Mouse (Mus musculus) CH12.LX (cell line): ENCODE results near the gene Pax1. TPM values are rescaled to one million over a fixed set of nuclear protein-coding genes. Genes with fewer than 3 reads are reported as not detected.
A peak's percentile ranks its signal among the peaks of the same experiment; 100 is the strongest.

Experiments
- DNase-seq: peaks from one replicate; pipeline ENCODE4 v3.0.0-alpha.2; 2013; ENCODE audit errors: extremely low read depth
- H3K27ac ChIP-seq: 2 replicates; pipeline ENCODE4 v1.5.1; 2012; ENCODE audit warnings: low read depth, mild to moderate bottlenecking, control low read depth, moderate library complexity; ENCODE audit not compliant: insufficient read depth
- H3K27me3 ChIP-seq: replicated peaks from 2 replicates; pipeline ENCODE3; 2012; ENCODE audit warnings: inconsistent platforms
- H3K36me3 ChIP-seq, 2 experiments: replicated peaks in 1 of 2; 2 replicates each; pipeline versions ENCODE3 to v1.6.1; 2012; ENCODE audit warnings: inconsistent platforms in 1 of 2, low read length in 1 of 2, mild to moderate bottlenecking in 1 of 2, mixed read lengths in 1 of 2, moderate library complexity in 1 of 2; ENCODE audit not compliant: control insufficient read depth in 1 of 2, insufficient read depth in 1 of 2
- H3K4me1 ChIP-seq, 2 experiments: 2 replicates each; pipeline ENCODE4 v1.6.1; 2012; ENCODE audit warnings: inconsistent platforms in 1 of 2, moderate library complexity in 1 of 2; ENCODE audit not compliant: insufficient read depth in 2 of 2, control insufficient read depth in 1 of 2
- H3K4me2 ChIP-seq: 2 replicates; pipeline ENCODE4 v1.6.1; 2012; ENCODE audit warnings: low read depth, mild to moderate bottlenecking, control low read depth; ENCODE audit not compliant: poor library complexity, insufficient read depth, severe bottlenecking
- H3K4me3 ChIP-seq, 3 experiments: fragments of 150-350 bp in 1 of 3; sonication (generic) in 1 of 3; replicated peaks in 1 of 3; 2 replicates each; pipeline versions ENCODE3 to v1.5.1; 2011 to 2012; ENCODE audit warnings: low read depth in 2 of 3, low read length in 2 of 3, mild to moderate bottlenecking in 2 of 3, moderate library complexity in 2 of 3, control low read depth in 1 of 3, improper control_type of control experiment in 1 of 3, inconsistent platforms in 1 of 3, mixed read lengths in 1 of 3; ENCODE audit not compliant: poor library complexity in 1 of 3
- H3K79me2 ChIP-seq: replicated peaks from 2 replicates; pipeline ENCODE4 v1.6.1; 2012; ENCODE audit warnings: mild to moderate bottlenecking, moderate library complexity; ENCODE audit not compliant: control insufficient read depth, poor library complexity, insufficient read depth, severe bottlenecking; ENCODE audit errors: extremely low read depth
- H3K9ac ChIP-seq: 2 replicates; pipeline ENCODE4 v1.6.1; 2012; ENCODE audit warnings: low read depth, mild to moderate bottlenecking, control low read depth, moderate library complexity; ENCODE audit not compliant: insufficient read depth
- H3K9me3 ChIP-seq: replicated peaks from 2 replicates; pipeline ENCODE3; 2012; ENCODE audit warnings: low read length, inconsistent platforms, mixed read lengths
- BHLHE40 ChIP-seq: IDR thresholded peaks from 2 replicates; pipeline ENCODE4 v1.6.1; 2011; ENCODE audit warnings: mild to moderate bottlenecking, low read depth, low read length, improper control_type of control experiment
- CHD1 ChIP-seq: IDR thresholded peaks from 2 replicates; pipeline ENCODE4 v1.6.1; 2012; ENCODE audit warnings: low read depth, low read length, improper control_type of control experiment, inconsistent platforms
- CHD2 ChIP-seq: IDR thresholded peaks from 2 replicates; pipeline ENCODE4 v1.6.1; 2011; ENCODE audit warnings: low read length, improper control_type of control experiment
- CTCF ChIP-seq, 2 experiments: IDR thresholded peaks in 1 of 2; conservative IDR thresholded peaks in 1 of 2; 2 replicates each; pipeline ENCODE4 v1.5.1; 2011 to 2012; ENCODE audit warnings: low read depth in 2 of 2, low read length in 2 of 2, improper control_type of control experiment in 1 of 2, inconsistent platforms in 1 of 2, mild to moderate bottlenecking in 1 of 2, moderate library complexity in 1 of 2
- ELF1 ChIP-seq: IDR thresholded peaks from 2 replicates; pipeline ENCODE4 v1.6.1; 2014; ENCODE audit warnings: low read depth, mild to moderate bottlenecking, inconsistent platforms, low read length, improper control_type of control experiment
- GABPA ChIP-seq: IDR thresholded peaks from 2 replicates; pipeline ENCODE4 v1.6.1; 2012; ENCODE audit warnings: low read depth, low read length, improper control_type of control experiment, inconsistent platforms; ENCODE audit not compliant: insufficient replicate concordance
- IRF4 ChIP-seq: IDR thresholded peaks from 2 replicates; pipeline ENCODE4 v1.6.1; 2014; ENCODE audit warnings: low read depth, mild to moderate bottlenecking, inconsistent platforms, low read length, improper control_type of control experiment
- JUN ChIP-seq: IDR thresholded peaks from 2 replicates; pipeline ENCODE4 v1.6.1; 2011; ENCODE audit warnings: low read depth, mild to moderate bottlenecking, low read length, improper control_type of control experiment, moderate library complexity; ENCODE audit not compliant: insufficient read depth
- KAT2A ChIP-seq: IDR thresholded peaks from 2 replicates; pipeline ENCODE4 v1.6.1; 2012; ENCODE audit warnings: low read length, improper control_type of control experiment, inconsistent platforms; ENCODE audit not compliant: insufficient replicate concordance
- MAFK ChIP-seq: IDR thresholded peaks from 2 replicates; pipeline ENCODE4 v1.6.1; 2011; ENCODE audit warnings: low read length, improper control_type of control experiment; ENCODE audit not compliant: insufficient replicate concordance
- MAX ChIP-seq: IDR thresholded peaks from 2 replicates; pipeline ENCODE4 v1.6.1; 2011; ENCODE audit warnings: low read length, improper control_type of control experiment
- POLR2A ChIP-seq: IDR thresholded peaks from 2 replicates; pipeline ENCODE4 v1.6.1; 2011; ENCODE audit warnings: low read depth, mild to moderate bottlenecking, improper control_type of control experiment, low read length
- RAD21 ChIP-seq: IDR thresholded peaks from 2 replicates; pipeline ENCODE4 v1.6.1; 2011; ENCODE audit warnings: low read depth, mild to moderate bottlenecking, low read length, improper control_type of control experiment, moderate library complexity
- SMC3 ChIP-seq: IDR thresholded peaks from 2 replicates; pipeline ENCODE4 v1.6.1; 2011; ENCODE audit warnings: low read depth, low read length, improper control_type of control experiment
- TBP ChIP-seq: conservative IDR thresholded peaks from 2 replicates; pipeline ENCODE4 v1.6.1; 2011; ENCODE audit warnings: low read depth, low read length, improper control_type of control experiment
- UBTF ChIP-seq: IDR thresholded peaks from 2 replicates; pipeline ENCODE4 v1.6.1; 2012; ENCODE audit warnings: low read depth, mild to moderate bottlenecking, inconsistent platforms, low read length, improper control_type of control experiment, moderate library complexity
- USF2 ChIP-seq: conservative IDR thresholded peaks from 2 replicates; pipeline ENCODE4 v1.6.1; 2011; ENCODE audit warnings: low read depth, low read length, improper control_type of control experiment
- ZC3H11A ChIP-seq: IDR thresholded peaks from 2 replicates; pipeline ENCODE4 v1.6.1; 2012; ENCODE audit warnings: low read depth, mild to moderate bottlenecking, inconsistent platforms, low read length, improper control_type of control experiment
- ZMIZ1 ChIP-seq: IDR thresholded peaks from 2 replicates; pipeline ENCODE4 v1.6.1; 2012; ENCODE audit warnings: low read depth, mild to moderate bottlenecking, inconsistent platforms, low read length, improper control_type of control experiment
- ZNF384 ChIP-seq: IDR thresholded peaks from 2 replicates; pipeline ENCODE4 v1.6.1; 2012; ENCODE audit warnings: low read depth, low read length, improper control_type of control experiment, inconsistent platforms
- dilution Hi-C: fragments of 300-500 bp; cut with MboI; formaldehyde crosslinking; loops from 2 replicates; pipeline ENCODE4 v1.14.3; 2020; ENCODE audit warnings: low sequenced_read_pairs; ENCODE audit not compliant: extremely low pct_unique_long_range_greater_than_20kb, extremely low pct_ligation_motif_present
- in situ Hi-C: fragments of 300-500 bp; cut with MboI; formaldehyde crosslinking; loops from 3 replicates; pipeline ENCODE4 v1.14.3; 2019; ENCODE audit warnings: low sequenced_read_pairs, low pct_ligation_motif_present, low pct_unique_long_range_greater_than_20kb, mixed read lengths
- polyA plus RNA-seq: library from polyadenylated mRNA; unstranded; fragments of >175 nt; gene quantifications from 2 replicates; pipeline ENCODE4 v1.2.1, GENCODE M21; 2012; ENCODE audit warnings: low read depth; ENCODE audit not compliant: insufficient read length
- total RNA-seq, 2 experiments: library from RNA; depleted of rRNA; stranded (reverse); fragments of 300-350 nt in 1 of 2; fragments of >200 nt in 1 of 2; gene quantifications; 2 replicates each; pipeline ENCODE4 v1.2.3; 2012 to 2014

Gene Pax1
- total and polyA plus RNA-seq, 3 experiments: not detected

- Histone ChIP-seq H3K9me3 (no peaks in the 10 kb centered on the region), H3K4me1 (no peaks in the 10 kb centered on the region), H3K27ac (no peak overlapping the region), H3K4me3 (no peak overlapping the region), H3K79me2 (no peaks in the 10 kb centered on the region), H3K4me2 (no peak overlapping the region), H3K9ac (no peak overlapping the region), H3K27me3 (no peaks in the 10 kb centered on the region), H3K36me3 (no peaks in the 10 kb centered on the region)
- DNase-seq: no peak
- in situ Hi-C loops: no loop called here
- peak in 1 of 2 experiments; percentile 53; a peak in 3 of 4 replicates for TF ChIP-seq CTCF (conservative IDR thresholded peaks at IDR 0.05 in 1 of 2, IDR thresholded peaks at IDR 0.05 in 1 of 2; ENCODE audit: low read depth in 2 of 2, low read length in 2 of 2)
- peak; percentile 31 for TF ChIP-seq RAD21
- TF ChIP-seq MAFK: no peak
- dilution Hi-C loops: no loop called here
These were observed 47.6 kb downstream of the Pax1 start for GRCm38 (mm10) chr2:147409323-147409722.

DNA sequence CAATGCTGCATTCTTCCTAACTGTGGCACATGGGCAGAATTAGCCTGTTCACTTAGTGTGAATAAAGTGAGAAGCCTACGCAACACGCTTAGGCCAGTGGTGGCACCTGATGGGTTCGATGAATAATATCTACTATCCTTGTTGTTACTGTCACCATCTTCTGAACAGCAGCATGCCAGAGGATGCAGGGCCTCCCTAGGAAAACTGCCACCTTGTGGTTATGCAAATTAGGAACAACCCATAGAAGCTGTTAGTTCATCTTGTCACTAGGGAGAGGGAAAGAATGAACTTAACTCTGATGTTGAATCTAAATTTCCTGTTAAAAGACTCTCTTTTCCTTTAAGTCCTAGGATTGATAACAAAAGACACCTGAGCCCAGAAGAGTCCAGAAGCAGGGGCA, 53.3 kb downstream of the Pax1 start:
- dilution Hi-C loops: no loop called here

GRCm38 (mm10) chr2:147424582-147425255, 63.0 kb downstream of the Pax1 start:
- no peaks in the 10 kb centered on the region for H3K36me3 ChIP-seq
- no peaks in the 10 kb centered on the region for H3K27me3 ChIP-seq
- peaks cover 5 to 8% of the 10 kb centered on the region in 2 experiments; a peak in 3 of 4 replicates for H3K4me1 ChIP-seq
- DNase-seq: no peak
- in situ Hi-C loops: no loop called here
- H3K79me2 ChIP-seq: no peaks in the 10 kb centered on the region
- H3K9me3 ChIP-seq: no peaks in the 10 kb centered on the region
- H3K9ac ChIP-seq: no peak overlapping the region
- H3K4me2 ChIP-seq: no peak overlapping the region
- no peak overlapping the region for H3K27ac ChIP-seq
- peak; percentile 14; the same call in 1 of the 2 replicates for TF ChIP-seq BHLHE40
- TF ChIP-seq MAX: no peak
- no peak for TF ChIP-seq ZNF384
- dilution Hi-C loops: no loop called here
- H3K4me3 ChIP-seq: no peak overlapping the region

More for the DNA sequence above, 53.3 kb downstream of the Pax1 start:
- peaks cover 0 to 14% of the 10 kb centered on the region in 2 experiments; a peak in 2 of 4 replicates for H3K4me1 ChIP-seq
- no peaks in the 10 kb centered on the region for H3K79me2 ChIP-seq
- no peak overlapping the region for H3K4me2 ChIP-seq
- no peak for DNase-seq
- no peaks in the 10 kb centered on the region for H3K36me3 ChIP-seq
- no peaks in the 10 kb centered on the region for H3K9me3 ChIP-seq
- no peak overlapping the region for H3K27ac ChIP-seq
- H3K4me3 ChIP-seq: no peak overlapping the region
- in situ Hi-C loops: no loop called here
- TF ChIP-seq JUN (no peak), ZC3H11A (no peak), POLR2A (no peak), UBTF (no peak), MAFK (no peak), CHD2 (no peak), BHLHE40 (no peak), ZMIZ1 (no peak), USF2 (no peak), KAT2A (no peak), ELF1 (no peak), SMC3 (no peak), IRF4 (no peak), TBP (no peak), GABPA (no peak), CHD1 (no peak)
- TF ChIP-seq, all 38 proteins: peak for 0
- Histone ChIP-seq H3K9ac (no peak overlapping the region), H3K27me3 (no peaks in the 10 kb centered on the region)
